Mouse (Mus musculus) olfactory bulb, adult 2 months (tissue): ENCODE data around the gene Sclt1.

Source experiments
- CTCF ChIP-seq: fragments of 200-500 bp; IDR thresholded peaks from 2 replicates; pipeline ENCODE4 v1.5.1; 2012; ENCODE audit warnings: low read depth, mild to moderate bottlenecking, low read length, moderate library complexity; ENCODE audit not compliant: insufficient read depth
- POLR2A ChIP-seq: fragments of 200-500 bp; IDR thresholded peaks from 2 replicates; pipeline ENCODE4 v1.6.1; 2012; ENCODE audit warnings: mild to moderate bottlenecking, low read depth, low read length, moderate library complexity; ENCODE audit not compliant: insufficient read depth

GRCm38 (mm10) chr3:41609071-41609470, 133.2 kb downstream of the Sclt1 start:
- TF ChIP-seq POLR2A, result no peak
- no peak for TF ChIP-seq CTCF
